In the genomic region with DNA sequence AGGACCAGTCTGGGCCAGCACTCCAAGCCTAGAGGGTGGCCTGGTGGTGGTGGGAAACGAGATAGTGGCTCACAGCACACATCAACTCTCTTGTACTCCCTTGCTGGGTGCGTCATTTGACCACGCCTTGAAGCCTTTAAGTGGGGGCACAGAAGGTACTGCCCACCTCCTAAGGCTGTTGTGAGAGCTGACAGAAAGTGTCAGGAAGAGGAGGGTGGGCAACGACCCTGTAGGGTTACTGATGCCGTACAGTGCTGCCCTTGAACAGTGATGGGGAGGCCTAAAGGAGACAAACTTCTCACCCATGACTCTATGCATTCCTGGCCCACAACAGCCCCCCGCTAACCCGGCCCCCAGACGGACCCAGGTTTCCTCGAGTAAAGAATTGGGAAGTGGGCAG, we compare ENCODE assay signal across 34 mouse cellular contexts. TPM values are rescaled to one million over a fixed set of nuclear protein-coding genes. Genes with fewer than 3 reads are reported as not detected.
DNase-seq lines count a peak whose midpoint lies in the region; ATAC-seq and TF ChIP-seq lines count a peak whose summit lies in the region.
"Had no signal": no experiment of that assay in that cellular context is flagged by ENCODE, and none has a peak within 500 bp of the region (broad histone marks: within the 10 kb centered on the region; RNA-seq: fewer than 3 reads in every experiment).

No protein-coding gene starts in this region.

- peak overlapping the region; percentile 63 for H3K4me2 ChIP-seq in heart, embryonic 12.5 days
- H3K4me2 ChIP-seq in hindbrain, postnatal 0 days (ENCODE audit: low read depth, low read length), result 0 out of 2 replicates have a peak overlapping the region, but pooled peaks have one; percentile 10
- H3K4me2 ChIP-seq in hindbrain, embryonic 12.5 days (replicated peaks), result no peak overlapping the region
- H3K4me2 ChIP-seq: hindbrain, embryonic 15.5 days; limb, embryonic 15.5 days; midbrain, embryonic 13.5 days had no signal

- DNase-seq in gastrocnemius, adult 2 months, result no peak
- DNase-seq in gastrocnemius, postnatal 10 days, result no peak
- no peak for DNase-seq in heart, postnatal 10 days
- DNase-seq in hindbrain, postnatal 0 days (ENCODE audit: low spot score), result no peak
- DNase-seq in testis, postnatal 10 days (ENCODE audit: low spot score), result no peak
- DNase-seq: adrenal gland, adult 2 months; adrenal gland, postnatal 36 days; cerebellum, adult 2 months; cerebellum, postnatal 14 days; gastrocnemius, postnatal 14 days; kidney, adult 2 months; kidney, postnatal 10 days; layer of hippocampus, postnatal 36 days; liver, embryonic 13.5 days; lung, adult 2 months; right cerebral cortex, postnatal 4 days; thymus, postnatal 4 days had no signal

- no peaks in the 10 kb centered on the region for H3K27me3 ChIP-seq in heart, embryonic 12.5 days (replicated peaks)
- no peaks in the 10 kb centered on the region for H3K27me3 ChIP-seq in hindbrain, postnatal 0 days (ENCODE audit: insufficient read depth, low read length)
- no peaks in the 10 kb centered on the region for H3K27me3 ChIP-seq in hindbrain, embryonic 12.5 days
- H3K27me3 ChIP-seq in testis, adult 2 months (ENCODE audit: control insufficient read depth, insufficient read depth, low read length), result no peaks in the 10 kb centered on the region
- H3K27me3 ChIP-seq: hindbrain, embryonic 15.5 days; intestine, embryonic 15.5 days; limb, embryonic 15.5 days; midbrain, embryonic 13.5 days; neural tube, embryonic 13.5 days had no signal

- no peaks in the 10 kb centered on the region for H3K9me3 ChIP-seq in heart, embryonic 12.5 days (replicated peaks)
- no peaks in the 10 kb centered on the region for H3K9me3 ChIP-seq in hindbrain, postnatal 0 days (ENCODE audit: low read length)
- H3K9me3 ChIP-seq in hindbrain, embryonic 12.5 days (replicated peaks), result no peaks in the 10 kb centered on the region
- H3K9me3 ChIP-seq: hindbrain, embryonic 15.5 days; intestine, embryonic 15.5 days; limb, embryonic 10.5 days; limb, embryonic 15.5 days; liver, embryonic 13.5 days; midbrain, embryonic 13.5 days; neural tube, embryonic 13.5 days had no signal

- ATAC-seq in heart, embryonic 12.5 days (ENCODE audit: insufficient number of reproducible peaks, low FRiP score), result no peak
- no peak for ATAC-seq in hindbrain, postnatal 0 days
- no peak for ATAC-seq in hindbrain, embryonic 12.5 days (ENCODE audit: low FRiP score)
- ATAC-seq: activated CD4-positive, CD25-positive, alpha-beta regulatory T cell, adult 4 months; forebrain, embryonic 16.5 days; intestine, embryonic 15.5 days; midbrain, embryonic 13.5 days had no signal

- H3K4me1 ChIP-seq in heart, embryonic 12.5 days (replicated peaks), result peaks cover 28% of the 10 kb centered on the region
- H3K4me1 ChIP-seq in hindbrain, postnatal 0 days (ENCODE audit: insufficient read depth, low read length), result no peaks in the 10 kb centered on the region
- no peaks in the 10 kb centered on the region for H3K4me1 ChIP-seq in hindbrain, embryonic 12.5 days
- H3K4me1 ChIP-seq in testis, adult 2 months (ENCODE audit: control insufficient read depth, insufficient read depth, low read length), result peaks cover 8% of the 10 kb centered on the region
- H3K4me1 ChIP-seq: hindbrain, embryonic 15.5 days; intestine, embryonic 15.5 days; limb, embryonic 15.5 days; neural tube, embryonic 13.5 days had no signal

- H3K4me3 ChIP-seq in gastrocnemius, adult 2 months, result peak overlapping the region; percentile 74
- H3K4me3 ChIP-seq in heart, embryonic 12.5 days, result peak overlapping the region; percentile 46
- H3K4me3 ChIP-seq in hindbrain, postnatal 0 days (ENCODE audit: low read length), result no peak overlapping the region
- H3K4me3 ChIP-seq in hindbrain, embryonic 12.5 days, result no peak overlapping the region
- H3K4me3 ChIP-seq in testis, adult 2 months (ENCODE audit: control insufficient read depth, low read depth, low read length), result peak overlapping the region; percentile 41
- H3K4me3 ChIP-seq: erythroblast, embryonic 14.5 days; hindbrain, embryonic 15.5 days; limb, embryonic 15.5 days; liver, embryonic 13.5 days; midbrain, embryonic 13.5 days; neural tube, embryonic 13.5 days had no signal

- no peaks in the 10 kb centered on the region; the same call in 1 of the 2 replicates for H3K36me3 ChIP-seq in heart, embryonic 12.5 days
- no peaks in the 10 kb centered on the region for H3K36me3 ChIP-seq in hindbrain, postnatal 0 days (ENCODE audit: insufficient read depth, low read length)
- no peaks in the 10 kb centered on the region for H3K36me3 ChIP-seq in hindbrain, embryonic 12.5 days
- no peaks in the 10 kb centered on the region for H3K36me3 ChIP-seq in testis, adult 2 months (ENCODE audit: control insufficient read depth, insufficient read depth, low read length)
- H3K36me3 ChIP-seq: hindbrain, embryonic 15.5 days; intestine, embryonic 15.5 days; limb, embryonic 10.5 days; limb, embryonic 15.5 days; liver, embryonic 13.5 days; midbrain, embryonic 13.5 days; neural tube, embryonic 13.5 days had no signal

- no peak overlapping the region for H3K27ac ChIP-seq in gastrocnemius, adult 2 months
- no peak overlapping the region for H3K27ac ChIP-seq in heart, embryonic 12.5 days (ENCODE audit: poor library complexity, severe bottlenecking)
- no peak overlapping the region for H3K27ac ChIP-seq in hindbrain, postnatal 0 days
- no peak overlapping the region for H3K27ac ChIP-seq in hindbrain, embryonic 12.5 days
- no peak overlapping the region for H3K27ac ChIP-seq in testis, adult 2 months (ENCODE audit: control insufficient read depth, insufficient read depth, low read depth, low read length)
- H3K27ac ChIP-seq: hindbrain, embryonic 15.5 days; intestine, embryonic 15.5 days; limb, embryonic 10.5 days; limb, embryonic 15.5 days; liver, embryonic 13.5 days; macrophage; midbrain, embryonic 13.5 days; neural tube, embryonic 13.5 days; stomach, postnatal 0 days had no signal

- H3K9ac ChIP-seq in heart, embryonic 12.5 days, result no peak overlapping the region
- no peak overlapping the region for H3K9ac ChIP-seq in hindbrain, postnatal 0 days (replicated peaks; ENCODE audit: low read length)
- no peak overlapping the region for H3K9ac ChIP-seq in hindbrain, embryonic 12.5 days
- H3K9ac ChIP-seq: hindbrain, embryonic 15.5 days; intestine, embryonic 15.5 days; limb, embryonic 15.5 days; liver, embryonic 13.5 days; midbrain, embryonic 13.5 days; neural tube, embryonic 13.5 days had no signal

- TF ChIP-seq POLR2A in testis, adult 2 months (IDR thresholded peaks at IDR 0.05; ENCODE audit: control insufficient read depth, low read depth, low read length), result no peak

- intact Hi-C loops in gastrocnemius, adult 2 months (cut with DNase I), result no loop called here
- intact Hi-C loops in heart, postnatal 10 days (cut with DNase I), result no loop called here

- no peak for TF ChIP-seq CTCF in gastrocnemius, adult 2 months (IDR thresholded peaks at IDR 0.05)
- TF ChIP-seq CTCF in hindbrain, postnatal 0 days (IDR thresholded peaks at IDR 0.05; ENCODE audit: low read depth), result no peak
- no peak for TF ChIP-seq CTCF in testis, adult 2 months (IDR thresholded peaks at IDR 0.05; ENCODE audit: control insufficient read depth, insufficient read depth, insufficient replicate concordance, low read depth, low read length)

- 68% methylated on average over 9 of the region's 9 CpGs for WGBS in heart, embryonic 12.5 days
- WGBS in hindbrain, postnatal 0 days, result 81% methylated on average over 9 of the region's 9 CpGs
- 86% methylated on average over 9 of the region's 9 CpGs for WGBS in hindbrain, embryonic 12.5 days

RNA-seq across cellular contexts. Expression of a gene that starts 1.8 kb away (rescaled TPM):
- 1 to 10 TPM; 5.0 to 7.1 TPM for total RNA-seq in gastrocnemius, adult 2 months (2021)
- total RNA-seq in gastrocnemius, postnatal 10 days (2021), result 10 to 100 TPM in 1 of 2 experiments, 1 to 10 TPM in 1; 7.7 to 11.2 TPM
- 45.9 and 46.9 TPM in 2 replicates for polyA plus RNA-seq in heart, embryonic 12.5 days (2016; fragmentation: Nextera tagmentation; extraction: Ambion mirVana)
- total RNA-seq in heart, postnatal 10 days (2021), result 10 to 100 TPM; 44.0 to 44.4 TPM
- total RNA-seq in hindbrain, postnatal 0 days (2014; rRNA removed), result 8.7 and 13.3 TPM in 2 replicates
- 7.2 and 7.4 TPM in 2 replicates for polyA plus RNA-seq in hindbrain, postnatal 0 days (2015; fragmentation: Nextera tagmentation; extraction: Ambion mirVana)
- polyA plus RNA-seq in hindbrain, embryonic 12.5 days (2016; fragmentation: Nextera tagmentation; extraction: Ambion mirVana), result 8.8 and 9.0 TPM in 2 replicates
- polyA plus RNA-seq in testis, adult 2 months (2012; rRNA removed), result 1.9 and 2.2 TPM in 2 replicates
- total RNA-seq: granulocyte monocyte progenitor cell, adult 5-6 weeks had no signal
- polyA plus RNA-seq: macrophage had no signal

RNA-seq across cellular contexts. Expression of a gene that starts 15.0 kb away (rescaled TPM):
- 1 to 10 TPM; 1.4 to 2.2 TPM for total RNA-seq in gastrocnemius, adult 2 months (2021)
- total RNA-seq in gastrocnemius, postnatal 10 days (2021), result 10 to 100 TPM in 1 of 2 experiments, 1 to 10 TPM in 1; 5.4 to 10.8 TPM
- 38.2 and 40.5 TPM in 2 replicates for polyA plus RNA-seq in heart, embryonic 12.5 days (2016; fragmentation: Nextera tagmentation; extraction: Ambion mirVana)
- 10 to 100 TPM; 90.5 to 93.9 TPM for total RNA-seq in heart, postnatal 10 days (2021)
- total RNA-seq in hindbrain, postnatal 0 days (2014; rRNA removed), result 55.9 and 70.5 TPM in 2 replicates
- 10.8 and 11.5 TPM in 2 replicates for polyA plus RNA-seq in hindbrain, postnatal 0 days (2015; fragmentation: Nextera tagmentation; extraction: Ambion mirVana)
- 14.6 and 17.4 TPM in 2 replicates for polyA plus RNA-seq in hindbrain, embryonic 12.5 days (2016; fragmentation: Nextera tagmentation; extraction: Ambion mirVana)
- polyA plus RNA-seq in testis, adult 2 months (2012; rRNA removed), result 23.6 and 26.2 TPM in 2 replicates
- total RNA-seq: granulocyte monocyte progenitor cell, adult 5-6 weeks had no signal
- polyA plus RNA-seq: erythroblast, embryonic 14.5 days; macrophage had no signal

RNA-seq across cellular contexts. Expression of a gene that starts 25.5 kb away (rescaled TPM):
- total RNA-seq in gastrocnemius, adult 2 months (2021), result under 1 TPM in 1 of 2 experiments, not detected in 1; 0.06 TPM
- total RNA-seq in gastrocnemius, postnatal 10 days (2021), result under 1 TPM; 0.23 to 0.26 TPM
- polyA plus RNA-seq in heart, embryonic 12.5 days (2016; fragmentation: Nextera tagmentation; extraction: Ambion mirVana), result 1.4 and 2.6 TPM in 2 replicates
- under 1 TPM; 0.62 to 0.89 TPM for total RNA-seq in heart, postnatal 10 days (2021)
- total RNA-seq in hindbrain, postnatal 0 days (2014; rRNA removed), result 8.8 and 9.8 TPM in 2 replicates
- polyA plus RNA-seq in hindbrain, postnatal 0 days (2015; fragmentation: Nextera tagmentation; extraction: Ambion mirVana), result 5.1 and 6.1 TPM in 2 replicates
- 0.35 and 0.46 TPM in 2 replicates for polyA plus RNA-seq in hindbrain, embryonic 12.5 days (2016; fragmentation: Nextera tagmentation; extraction: Ambion mirVana)
- polyA plus RNA-seq in testis, adult 2 months (2012; rRNA removed), result 1.1 and 1.3 TPM in 2 replicates

RNA-seq across cellular contexts. Expression of a gene that starts 27.0 kb away (rescaled TPM):
- total RNA-seq in gastrocnemius, adult 2 months (2021), result 10 to 100 TPM; 37.0 to 39.8 TPM
- total RNA-seq in gastrocnemius, postnatal 10 days (2021), result 10 to 100 TPM; 35.9 to 45.5 TPM
- 52.7 and 57.4 TPM in 2 replicates for polyA plus RNA-seq in heart, embryonic 12.5 days (2016; fragmentation: Nextera tagmentation; extraction: Ambion mirVana)
- 10 to 100 TPM; 85.0 to 88.5 TPM for total RNA-seq in heart, postnatal 10 days (2021)
- total RNA-seq in hindbrain, postnatal 0 days (2014; rRNA removed), result 63.2 and 90.6 TPM in 2 replicates
- 41.9 and 43.5 TPM in 2 replicates for polyA plus RNA-seq in hindbrain, postnatal 0 days (2015; fragmentation: Nextera tagmentation; extraction: Ambion mirVana)
- 38.7 and 43.5 TPM in 2 replicates for polyA plus RNA-seq in hindbrain, embryonic 12.5 days (2016; fragmentation: Nextera tagmentation; extraction: Ambion mirVana)
- polyA plus RNA-seq in testis, adult 2 months (2012; rRNA removed), result 28.1 and 30.2 TPM in 2 replicates

RNA-seq across cellular contexts. Expression of a gene that starts 46.8 kb away (rescaled TPM):
- under 1 TPM; 0.47 to 0.54 TPM for total RNA-seq in gastrocnemius, adult 2 months (2021)
- under 1 TPM; 0.12 to 0.36 TPM for total RNA-seq in gastrocnemius, postnatal 10 days (2021)
- polyA plus RNA-seq in heart, embryonic 12.5 days (2016; fragmentation: Nextera tagmentation; extraction: Ambion mirVana), result 0.09 and 0.19 TPM in 2 replicates
- total RNA-seq in heart, postnatal 10 days (2021), result under 1 TPM; 0.12 to 0.22 TPM
- total RNA-seq in hindbrain, postnatal 0 days (2014; rRNA removed), result 0.37 and 1.9 TPM in 2 replicates
- 0.58 and 1.3 TPM in 2 replicates for polyA plus RNA-seq in hindbrain, postnatal 0 days (2015; fragmentation: Nextera tagmentation; extraction: Ambion mirVana)
- polyA plus RNA-seq in hindbrain, embryonic 12.5 days (2016; fragmentation: Nextera tagmentation; extraction: Ambion mirVana), result 1.0 and 1.2 TPM in 2 replicates
- 1.1 and 1.7 TPM in 2 replicates for polyA plus RNA-seq in testis, adult 2 months (2012; rRNA removed)
- total RNA-seq: granulocyte monocyte progenitor cell, adult 5-6 weeks; megakaryocyte-erythroid progenitor cell, adult 5-6 weeks had no signal
- polyA plus RNA-seq: erythroblast, embryonic 14.5 days; forebrain, embryonic 11.5 days; liver, embryonic 13.5 days; macrophage; midbrain, embryonic 13.5 days; stomach, postnatal 0 days had no signal

Comparison
In these comparisons a context has a peak if more than half of its experiments do, and no peak if none do; other contexts are left out.
1. H3K4me3 ChIP-seq: peak in gastrocnemius, adult 2 months (single experiment), heart, embryonic 12.5 days (single experiment) and testis, adult 2 months (single experiment); none in hindbrain, postnatal 0 days (single experiment) and hindbrain, embryonic 12.5 days (single experiment).